Mouse (Mus musculus) embryonic fibroblast, embryonic 13.5 days (primary cell): ENCODE results near the gene Scarb2. TPM values are rescaled to one million over a fixed set of nuclear protein-coding genes. Genes with fewer than 3 reads are reported as not detected.

Source experiments
- H3K27ac ChIP-seq: 2 replicates; pipeline ENCODE4 v1.5.1; 2012; ENCODE audit warnings: low read length, control low read depth, inconsistent platforms; ENCODE audit not compliant: insufficient read depth
- H3K4me1 ChIP-seq: 2 replicates; pipeline ENCODE4 v1.6.1; 2011; ENCODE audit warnings: low read length; ENCODE audit not compliant: control insufficient read depth, insufficient read depth
- H3K4me3 ChIP-seq: 2 replicates; pipeline ENCODE4 v1.5.1; 2011; ENCODE audit warnings: mild to moderate bottlenecking, control low read depth, low read length; ENCODE audit not compliant: insufficient read depth
- CTCF ChIP-seq: IDR thresholded peaks from 2 replicates; pipeline ENCODE4 v1.5.1; 2011; ENCODE audit warnings: mild to moderate bottlenecking, control low read depth, low read length, moderate library complexity, borderline replicate concordance; ENCODE audit not compliant: insufficient read depth
- POLR2A ChIP-seq: IDR thresholded peaks from 2 replicates; pipeline ENCODE4 v1.6.1; 2011; ENCODE audit warnings: low read depth, mild to moderate bottlenecking, control low read depth, low read length, moderate library complexity
- polyA plus RNA-seq: library from polyadenylated mRNA; stranded (reverse); fragments of >200 nt; gene quantifications from 2 replicates; pipeline ENCODE4 v1.2.4, GENCODE M21; 2011; ENCODE audit warnings: low read depth; ENCODE audit not compliant: missing spikeins, insufficient read length

The Scarb2 gene
- polyA plus RNA-seq, 1 experiment: 79.3 TPM

DNA sequence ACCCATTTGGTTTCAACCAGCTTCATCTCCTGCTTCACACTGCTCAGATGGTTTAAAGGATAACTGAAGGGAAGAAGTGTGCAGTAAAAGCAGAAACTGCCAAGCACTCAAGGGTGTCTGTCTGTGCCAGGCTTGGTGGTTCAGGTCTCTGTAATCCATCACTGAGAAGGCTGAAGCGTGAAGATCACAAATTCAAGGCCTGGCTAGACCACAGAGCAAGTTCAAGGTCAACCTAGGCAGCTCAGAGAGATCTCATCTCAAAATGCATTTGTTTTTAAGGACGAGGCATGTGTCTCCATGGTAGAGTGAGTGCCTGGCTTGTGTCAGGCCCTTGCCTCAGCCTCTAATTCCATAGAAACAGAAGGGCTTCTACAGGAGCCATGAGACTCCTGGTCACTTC lies 61.6 kb downstream of the Scarb2 start:
- no peaks in the 10 kb centered on the region for H3K4me1 ChIP-seq
- TF ChIP-seq POLR2A (no peak), CTCF (no peak)
- no peak overlapping the region for H3K4me3 ChIP-seq
- no peak overlapping the region for H3K27ac ChIP-seq

DNA sequence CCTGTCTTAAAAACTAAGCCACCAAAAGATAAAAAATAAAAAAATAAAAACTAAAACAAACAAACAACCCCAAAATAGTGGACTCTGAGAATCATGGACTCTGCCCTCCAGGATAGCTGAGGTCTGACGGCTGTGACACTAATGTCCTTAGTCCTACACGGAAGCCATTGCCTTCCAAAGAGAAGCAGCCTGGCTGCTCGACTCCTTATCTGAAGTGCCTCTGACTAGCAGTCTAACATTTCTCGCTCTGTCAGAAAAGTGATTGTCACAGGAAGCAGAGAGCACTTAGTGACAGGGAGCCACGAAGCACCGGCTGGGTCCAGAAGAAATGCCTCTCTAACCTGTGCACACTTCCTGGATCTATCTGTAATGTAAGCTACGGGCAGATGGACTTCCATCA lies 63.7 kb downstream of the Scarb2 start:
- no peaks in the 10 kb centered on the region for H3K4me1 ChIP-seq
- no peak for TF ChIP-seq POLR2A
- no peak for TF ChIP-seq CTCF
- H3K27ac ChIP-seq: no peak overlapping the region
- no peak overlapping the region for H3K4me3 ChIP-seq

DNA sequence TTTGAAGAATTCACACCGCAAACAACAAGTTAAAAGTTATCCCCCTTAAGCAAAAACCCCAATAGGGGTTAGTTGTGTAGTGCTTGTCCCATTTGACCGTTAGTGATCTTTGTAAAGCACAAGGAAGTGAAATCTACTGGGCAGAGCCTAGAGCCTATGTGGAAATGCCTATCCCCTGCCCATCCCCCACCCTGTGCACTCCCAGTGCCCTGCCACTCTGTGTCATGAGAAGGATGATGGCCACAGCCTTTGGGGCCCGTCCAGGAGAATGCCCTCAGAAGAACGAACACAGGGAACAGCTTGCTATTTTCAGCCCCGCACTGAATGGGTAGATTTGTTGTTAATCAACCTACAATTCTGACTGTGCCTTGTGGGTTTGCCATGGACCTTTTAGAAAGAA lies 65.1 kb downstream of the Scarb2 start:
- TF ChIP-seq POLR2A (no peak), CTCF (no peak)
- H3K4me1 ChIP-seq: no peaks in the 10 kb centered on the region

DNA sequence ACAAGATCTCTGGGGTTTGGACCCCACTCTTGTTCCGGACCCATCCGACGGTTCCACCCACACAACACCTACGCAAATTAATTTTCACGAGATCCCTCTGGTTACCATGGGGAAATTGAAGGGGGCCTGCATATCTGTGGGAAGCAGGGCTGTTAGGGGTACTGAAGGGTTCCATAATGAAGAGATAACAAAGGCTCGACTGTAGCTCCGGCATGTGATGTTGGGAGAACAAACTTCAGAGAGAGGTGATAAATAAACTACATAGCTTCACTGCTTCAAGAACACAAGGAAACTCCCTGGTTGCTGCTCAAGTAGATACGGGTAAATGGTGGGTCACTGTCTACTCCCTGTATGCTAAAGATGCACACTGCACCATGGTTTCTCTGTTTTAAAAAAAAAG lies 68.1 kb downstream of the Scarb2 start:
- Histone ChIP-seq H3K4me3 (no peak overlapping the region), H3K4me1 (no peaks in the 10 kb centered on the region), H3K27ac (no peak overlapping the region)
- no peak for TF ChIP-seq POLR2A
- TF ChIP-seq CTCF: no peak

More for the DNA sequence above, 65.1 kb downstream of the Scarb2 start:
- Histone ChIP-seq H3K27ac (no peak overlapping the region), H3K4me3 (no peak overlapping the region)

DNA sequence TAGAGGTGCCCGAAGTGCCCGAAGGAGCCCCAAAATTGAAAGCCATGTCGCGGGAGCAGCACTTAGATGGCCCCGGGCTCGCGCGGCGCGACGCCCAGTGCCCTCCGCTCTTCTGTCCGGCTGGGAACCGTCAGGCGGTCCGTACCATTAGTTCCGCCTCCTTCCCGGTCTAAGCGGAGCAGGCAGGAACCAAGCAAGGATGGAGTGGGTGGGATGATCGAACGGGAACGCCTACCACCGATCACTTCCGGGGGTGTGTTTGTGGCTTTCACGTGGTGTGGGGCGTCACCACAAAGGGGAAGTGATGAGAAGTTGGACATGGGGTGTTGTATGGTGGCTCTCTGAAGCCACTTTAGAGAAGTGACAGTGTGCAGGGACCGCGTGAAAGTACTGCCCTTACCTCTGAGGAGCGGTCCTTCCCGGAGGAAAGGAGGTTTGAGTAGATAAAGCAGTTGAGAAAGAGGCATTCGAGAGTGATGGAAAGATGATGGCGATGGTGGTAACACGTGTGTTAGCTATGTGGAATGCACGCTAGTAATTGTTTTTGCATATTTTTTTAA lies 71.5 kb downstream of the Scarb2 start, which contains the start of gene Nup54:
TSS of gene Nup54 (minus strand) at position 195 of the 560 bp plus-strand sequence.
- Histone ChIP-seq H3K4me3 (peak within 1 kb of the TSS; percentile 94), H3K27ac (no peak within 1 kb of the TSS), H3K4me1 (no peaks in the 10 kb centered on the region)
- TF ChIP-seq CTCF: no peak
- peak; percentile 76 for TF ChIP-seq POLR2A

DNA sequence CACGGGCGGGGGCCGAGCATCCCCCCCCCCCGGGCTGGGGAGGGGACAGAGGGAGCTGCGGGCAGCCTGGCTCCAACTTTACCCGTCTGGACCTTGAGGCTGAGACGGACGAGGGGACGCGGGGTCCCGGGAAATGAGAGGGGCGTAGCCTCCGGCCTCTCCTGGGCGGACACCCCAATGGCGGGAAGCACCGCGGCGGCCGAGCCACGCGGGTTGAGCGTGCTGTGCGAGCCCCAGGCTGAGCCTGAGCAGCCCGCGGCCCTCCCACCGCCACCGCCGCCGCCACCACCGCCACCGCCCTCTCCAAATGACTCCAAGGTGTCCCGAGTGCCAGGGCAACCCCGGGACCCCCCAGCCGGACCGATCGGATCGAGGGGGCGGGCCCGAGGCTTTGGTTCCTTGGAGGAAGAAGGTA lies 72.1 kb downstream of the Scarb2 start:
- TF ChIP-seq POLR2A (no peak), CTCF (no peak)
- Histone ChIP-seq H3K27ac (no peak overlapping the region), H3K4me3 (peak overlapping the region; percentile 94), H3K4me1 (no peaks in the 10 kb centered on the region)

DNA sequence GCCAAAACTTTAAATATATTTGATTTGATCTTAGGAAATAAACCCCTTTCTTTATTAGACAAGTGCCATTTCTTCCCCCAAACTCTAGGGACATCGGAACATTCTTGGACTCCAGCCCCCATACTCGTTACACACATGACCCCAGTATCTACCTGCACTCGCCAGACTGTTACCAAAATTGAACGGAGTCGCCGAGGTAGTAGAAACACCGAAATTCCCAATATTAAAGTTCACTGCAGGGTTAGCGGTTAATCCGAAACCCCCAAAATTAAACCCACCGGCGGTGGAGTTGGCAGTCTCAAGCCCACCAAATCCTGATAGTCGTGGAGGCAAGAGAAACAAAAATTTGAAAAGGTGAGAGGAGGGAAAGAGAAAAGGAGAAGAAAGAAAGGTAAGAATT lies 72.6 kb downstream of the Scarb2 start:
- Histone ChIP-seq H3K27ac (no peak overlapping the region), H3K4me1 (no peaks in the 10 kb centered on the region), H3K4me3 (peak overlapping the region; percentile 94)
- TF ChIP-seq POLR2A (no peak), CTCF (no peak)

DNA sequence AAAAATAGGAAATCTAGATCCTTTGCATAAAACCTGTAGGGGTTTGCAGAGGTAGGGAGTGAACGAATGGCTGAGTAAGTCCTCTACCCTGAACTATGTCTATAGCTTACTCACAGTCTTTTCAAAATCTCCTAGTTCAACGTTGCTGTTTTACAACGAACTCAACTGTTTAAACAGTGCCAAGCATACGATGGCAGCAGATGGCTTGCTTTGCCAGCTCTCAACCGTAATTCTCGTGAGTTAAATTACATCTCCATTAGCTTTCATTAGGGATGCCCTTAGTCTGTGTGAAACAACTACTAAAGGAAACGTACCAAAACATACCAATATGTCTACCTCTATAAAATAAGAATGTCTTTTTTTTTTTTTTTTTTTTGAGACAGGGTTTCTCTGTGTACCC lies 75.0 kb downstream of the Scarb2 start:
- H3K27ac ChIP-seq: no peak overlapping the region
- TF ChIP-seq CTCF (no peak), POLR2A (no peak)
- H3K4me1 ChIP-seq: no peaks in the 10 kb centered on the region
- H3K4me3 ChIP-seq: no peak overlapping the region

DNA sequence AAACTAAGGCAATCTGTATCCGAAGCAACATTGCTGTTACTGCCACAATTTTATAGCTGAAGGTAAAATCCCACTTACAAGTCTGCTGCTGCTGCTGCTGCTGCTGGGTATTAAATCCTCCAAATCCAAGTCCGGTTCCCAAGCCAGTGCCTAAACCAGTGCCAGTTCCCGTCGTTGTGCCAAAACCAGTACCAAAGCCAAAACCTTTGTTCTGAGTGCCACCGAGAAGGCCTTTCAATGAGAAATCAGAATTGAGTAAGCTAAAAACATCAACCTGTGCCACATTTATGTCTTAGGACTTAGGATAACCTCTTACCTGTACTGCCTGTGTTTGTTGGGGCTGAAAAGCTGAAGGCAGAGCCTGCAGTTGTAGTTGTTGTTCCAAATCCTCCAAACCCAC lies 75.9 kb downstream of the Scarb2 start:
- TF ChIP-seq CTCF (no peak), POLR2A (no peak)
- H3K27ac ChIP-seq: no peak overlapping the region
- no peaks in the 10 kb centered on the region for H3K4me1 ChIP-seq
- H3K4me3 ChIP-seq: no peak overlapping the region

DNA sequence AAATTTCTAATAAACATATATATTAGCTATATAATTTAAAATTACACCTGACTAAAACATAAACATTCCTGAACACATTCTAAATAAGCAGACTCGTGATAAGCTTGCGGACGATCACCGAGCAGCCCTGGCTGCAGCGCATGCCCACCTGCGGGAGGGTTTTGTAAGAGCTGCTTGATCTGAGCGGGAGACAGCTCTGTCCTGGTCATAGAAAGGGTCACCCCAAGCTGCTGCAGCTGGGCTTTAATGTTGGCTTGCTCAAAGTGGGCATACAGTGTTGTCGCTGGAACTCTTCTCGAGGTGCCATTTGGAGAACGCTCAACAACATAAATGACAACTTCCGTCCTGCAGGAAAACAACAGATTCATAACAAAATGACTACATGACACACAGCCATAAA lies 82.5 kb downstream of the Scarb2 start:
- no peak overlapping the region for H3K27ac ChIP-seq
- no peaks in the 10 kb centered on the region for H3K4me1 ChIP-seq
- H3K4me3 ChIP-seq: no peak overlapping the region
- no peak for TF ChIP-seq CTCF
- no peak for TF ChIP-seq POLR2A

DNA sequence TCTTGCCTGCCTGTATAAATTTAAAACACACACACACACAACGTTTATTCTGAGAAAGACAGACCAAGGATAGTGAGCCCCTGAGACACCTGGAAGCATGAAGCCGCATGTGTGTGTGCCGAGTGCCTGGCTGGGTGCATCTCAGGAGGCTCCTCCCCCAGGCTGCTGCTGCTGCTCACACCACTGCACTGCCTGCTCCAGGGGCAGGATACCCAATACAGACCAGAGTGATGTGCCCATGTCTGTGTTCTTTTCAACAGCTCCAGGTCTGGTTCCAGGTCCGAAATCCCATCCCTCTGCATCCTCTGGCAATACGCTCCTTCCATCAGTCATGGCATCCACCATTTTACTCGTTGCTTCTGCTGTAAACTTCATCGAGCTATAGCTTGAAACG lies 92.7 kb downstream of the Scarb2 start:
- Histone ChIP-seq H3K27ac (no peak overlapping the region), H3K4me3 (no peak overlapping the region), H3K4me1 (no peaks in the 10 kb centered on the region)
- no peak for TF ChIP-seq POLR2A
- no peak for TF ChIP-seq CTCF
